Mouse (Mus musculus): ENCODE measurements around the gene Megf6. TPM values are rescaled to one million over a fixed set of nuclear protein-coding genes. Genes with fewer than 3 reads are reported as not detected.

Megf6 gene
- 4.8 and 6.1 TPM in 2 replicates for polyA plus RNA-seq (2012; rRNA removed; ENCODE audit: low replicate concordance)

DNA sequence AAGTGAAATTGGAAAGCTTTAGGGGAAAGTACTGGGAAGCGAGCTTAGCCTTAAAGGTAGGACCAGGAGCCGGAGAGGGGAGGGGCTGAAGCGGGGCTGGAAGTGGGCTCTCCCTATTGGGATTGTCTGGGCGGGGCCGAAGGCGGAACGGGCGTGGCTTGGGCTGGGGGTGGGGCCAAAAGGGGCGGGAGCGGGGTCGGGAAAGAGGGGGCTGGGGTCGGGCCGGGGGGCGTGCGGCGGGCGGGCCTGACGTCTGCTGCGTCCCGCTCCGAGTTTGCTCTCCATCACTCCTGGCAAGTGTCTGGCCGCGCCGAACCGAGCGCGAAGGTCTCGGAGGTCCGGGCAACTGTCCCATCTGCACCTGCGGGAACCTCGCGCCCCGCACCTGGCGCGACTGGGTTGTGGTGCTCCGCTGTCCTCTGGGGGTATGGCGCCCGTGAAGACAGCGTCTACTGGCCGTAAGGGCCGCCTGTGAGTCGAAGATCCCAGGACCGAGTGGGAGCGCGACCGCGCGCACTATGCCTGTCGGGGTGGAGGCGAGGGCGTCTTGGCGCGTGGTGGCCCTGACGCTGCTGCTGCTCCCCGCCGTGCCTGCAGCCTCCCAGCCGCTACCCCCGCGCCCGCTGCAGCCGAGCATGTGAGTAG is at the start of gene Megf6:
Megf6 (plus strand) TSS at position 225 of the 645 bp plus-strand sequence.

GRCm38 (mm10) chr4:154140182-154140212 is 30.5 kb upstream of the Megf6 start, which contains the start of gene Trp73:
TSS of gene Trp73 (minus strand) at chr4:154140208.

DNA sequence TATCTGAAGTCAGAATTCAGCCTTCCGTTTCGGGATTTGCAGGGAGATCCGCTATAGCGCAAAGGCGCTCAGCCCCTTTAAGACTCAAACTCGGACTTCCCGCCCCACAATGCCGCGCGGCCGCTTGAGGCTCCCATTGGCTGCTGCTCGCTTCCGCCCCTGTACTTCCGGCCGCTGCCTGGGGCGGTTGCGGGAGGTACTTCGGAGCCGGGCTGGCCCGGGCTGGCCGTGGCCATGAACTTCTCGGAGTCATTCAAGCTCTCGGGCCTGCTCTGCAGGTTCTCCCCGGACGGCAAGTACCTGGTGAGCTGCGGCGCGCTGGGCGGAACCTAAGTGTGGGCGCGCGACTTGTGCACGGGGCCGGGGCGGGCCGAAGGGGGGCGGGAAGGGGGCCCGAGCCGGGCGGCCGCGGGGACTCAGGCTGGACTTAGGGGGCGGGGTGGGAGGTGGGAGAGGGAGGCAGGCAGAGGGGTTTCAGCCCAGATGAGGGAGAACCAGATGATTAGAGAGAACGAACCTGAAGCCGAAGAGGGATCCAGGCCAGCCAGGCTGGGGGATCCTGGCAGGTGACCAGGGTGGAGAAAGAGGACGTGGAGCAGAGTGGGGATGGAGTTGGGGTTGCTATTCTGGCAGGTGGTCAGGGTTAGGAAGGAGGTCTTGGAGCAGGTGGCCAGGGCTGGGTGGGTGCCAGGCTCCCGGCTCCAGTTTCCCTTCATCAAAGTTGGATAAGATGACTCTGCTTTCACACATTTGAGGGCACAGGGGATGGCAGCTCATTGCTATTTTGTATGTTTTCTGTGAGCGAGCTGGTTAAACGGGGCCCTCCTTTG is 28.1 kb upstream of the Megf6 start, which contains the start of gene Wrap73:
Wrap73 (plus strand) TSS at position 162 of the 830 bp plus-strand sequence.

DNA sequence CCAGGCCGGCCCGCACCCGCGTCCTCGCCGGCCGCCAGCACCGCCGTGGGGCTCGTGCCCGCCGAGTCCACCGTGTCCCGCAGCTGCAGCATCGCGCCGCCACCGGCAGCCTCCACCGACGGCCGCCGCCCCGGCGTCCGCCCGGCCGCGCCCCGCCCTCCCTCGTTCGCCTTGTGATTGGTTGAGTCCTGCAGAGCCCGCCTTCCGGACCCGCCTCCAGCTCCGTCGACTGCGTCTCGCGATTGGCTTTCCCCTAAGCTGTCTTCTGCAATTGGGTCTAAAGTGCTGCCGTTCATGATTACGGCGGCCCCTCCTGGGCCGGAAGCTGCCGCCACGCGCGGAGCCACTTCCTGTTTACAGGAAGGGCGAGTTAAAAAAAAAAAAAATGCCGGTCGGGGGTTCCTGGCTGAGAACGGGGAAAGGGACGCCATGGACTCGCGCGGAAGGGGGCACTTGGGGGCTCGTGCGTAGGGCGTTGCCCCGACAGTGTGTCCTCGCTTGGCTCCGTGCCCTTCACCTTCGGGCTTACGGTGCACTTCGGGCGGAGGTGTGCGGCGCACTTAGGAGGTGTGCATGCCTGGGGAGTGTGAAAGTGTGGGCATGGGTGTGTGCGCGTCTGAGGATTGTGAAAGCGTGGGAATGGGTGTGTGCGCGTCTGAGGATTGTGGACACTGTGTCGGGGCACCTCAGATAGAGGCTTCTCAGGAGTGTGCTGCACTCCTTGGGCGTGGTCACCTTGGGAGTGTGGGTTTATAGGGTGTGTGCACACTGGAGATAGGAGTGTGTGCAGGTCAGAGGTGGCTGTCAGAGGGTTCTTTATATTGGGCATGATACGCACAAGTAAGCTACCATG is 9.8 kb upstream of the Megf6 start, which contains the start of gene Tprgl:
Tprgl (minus strand) TSS at position 129 of the 853 bp plus-strand sequence.

GRCm38 (mm10) chr4:154301466-154301881 is 130.9 kb downstream of the Megf6 start, which contains the start of gene Arhgef16:
TSS of gene Arhgef16 (minus strand) at chr4:154301676.

Other genes with a start within 250 kb of the Megf6 start
- 32.2 and 45.9 TPM in 2 replicates for gene A430005L14Rik, start 213.5 kb upstream of the Megf6 start, polyA plus RNA-seq (2012; rRNA removed; ENCODE audit: low replicate concordance)
- gene Dffb, start 195.6 kb upstream of the Megf6 start, polyA plus RNA-seq (2012; rRNA removed; ENCODE audit: low replicate concordance): 11.6 and 23.2 TPM in 2 replicates
- 16.1 and 18.7 TPM in 2 replicates for gene Cep104, start 195.5 kb upstream of the Megf6 start, polyA plus RNA-seq (2012; rRNA removed; ENCODE audit: low replicate concordance)
- 48.9 and 79.6 TPM in 2 replicates for gene Lrrc47, start 159.0 kb upstream of the Megf6 start, polyA plus RNA-seq (2012; rRNA removed; ENCODE audit: low replicate concordance)
- gene Smim1, start 144.5 kb upstream of the Megf6 start, polyA plus RNA-seq (2012; rRNA removed; ENCODE audit: low replicate concordance): 64.3 and 73.3 TPM in 2 replicates
- 0.07 TPM in 1 of 2 replicates, not detected in the other for gene Ccdc27, start 128.1 kb upstream of the Megf6 start, polyA plus RNA-seq (2012; rRNA removed; ENCODE audit: low replicate concordance)
- 0.60 and 0.76 TPM in 2 replicates for gene Trp73, start 30.5 kb upstream of the Megf6 start, polyA plus RNA-seq (2012; rRNA removed; ENCODE audit: low replicate concordance)
- gene Wrap73, start 28.4 kb upstream of the Megf6 start, polyA plus RNA-seq (2012; rRNA removed; ENCODE audit: low replicate concordance): 22.3 and 26.0 TPM in 2 replicates
- gene Tprgl, start 10.1 kb upstream of the Megf6 start, polyA plus RNA-seq (2012; rRNA removed; ENCODE audit: low replicate concordance): 199 and 220 TPM in 2 replicates
- 9.7 and 10.4 TPM in 2 replicates for gene Arhgef16, start 130.9 kb downstream of the Megf6 start, polyA plus RNA-seq (2012; rRNA removed; ENCODE audit: low replicate concordance)
- gene B230104I21Rik, start 165.4 kb downstream of the Megf6 start, polyA plus RNA-seq (2012; rRNA removed; ENCODE audit: low replicate concordance): not detected in 2 replicates

All from mammary gland, adult 2 months (tissue).